Mouse (Mus musculus): ENCODE data around the gene Ttll4. TPM values are rescaled to one million over a fixed set of nuclear protein-coding genes. Genes with fewer than 3 reads are reported as not detected.
A peak's percentile ranks its signal among the peaks of the same experiment; 100 is the strongest.

Gene Ttll4
- total RNA-seq, 1 experiment from 2014 or later, result 21.9 TPM

DNA sequence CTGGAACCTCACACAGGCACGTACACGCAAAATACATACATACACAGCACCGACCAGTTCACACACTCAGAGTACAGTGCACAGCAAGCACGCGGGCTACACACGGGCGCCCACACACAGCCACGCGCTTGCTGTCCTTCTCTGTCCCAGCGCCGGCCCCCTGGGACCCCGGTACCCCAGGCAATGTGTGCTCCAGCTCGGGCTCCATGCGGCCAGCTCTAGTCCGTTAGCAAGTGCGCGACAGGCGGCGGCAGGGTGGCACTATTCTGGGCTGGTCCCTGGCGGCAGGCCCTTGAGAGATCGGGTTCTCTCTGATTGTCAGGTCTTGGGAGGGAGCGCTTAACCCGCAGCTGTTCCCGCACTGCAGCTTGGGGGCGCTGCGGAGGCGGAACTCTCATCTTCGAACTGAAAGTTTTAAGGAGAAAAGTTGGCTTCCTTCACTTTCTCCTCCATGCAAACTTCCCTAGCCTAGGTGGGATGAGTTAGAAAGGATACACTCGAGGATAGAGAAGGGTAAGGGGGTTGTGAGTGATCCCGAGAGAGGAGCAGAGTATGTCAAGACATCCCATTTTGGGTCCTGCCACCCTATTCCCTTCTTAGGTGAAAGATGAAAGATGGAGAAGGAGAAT, 87.2 kb downstream of the Ttll4 start, which contains the start of gene Prkag3:
Prkag3 (minus strand) TSS at position 579 of the 629 bp plus-strand sequence.
- peak; percentile 96 for ATAC-seq (replicated peaks; ENCODE audit: low read depth, poor library complexity, severe bottlenecking)

GRCm38 (mm10) chr1:74749301-74749700, 87.8 kb downstream of the Ttll4 start:
- ATAC-seq (replicated peaks; ENCODE audit: low read depth, poor library complexity, severe bottlenecking), result no peak

DNA sequence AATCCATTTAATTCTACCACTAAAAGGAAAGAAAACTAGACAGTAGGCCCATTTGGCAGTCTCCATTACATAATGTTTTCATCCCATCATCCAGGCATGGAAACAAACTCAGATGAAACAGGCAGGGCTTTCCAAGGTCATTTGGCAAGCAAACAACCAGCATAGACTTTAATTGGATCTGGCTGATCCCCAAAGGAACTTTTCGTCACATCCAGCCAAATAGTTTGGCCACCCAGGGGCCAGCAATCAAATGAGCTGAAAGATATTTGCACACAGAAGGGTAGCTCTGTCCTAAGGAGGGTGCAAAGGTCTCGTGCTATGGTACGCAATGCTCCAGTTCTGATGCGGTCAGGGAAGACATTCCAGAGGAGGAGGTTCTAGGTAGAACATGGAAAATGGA, 89.1 kb downstream of the Ttll4 start:
- no peak for ATAC-seq (replicated peaks; ENCODE audit: low read depth, poor library complexity, severe bottlenecking)

GRCm38 (mm10) chr1:74752150-74752549, 90.6 kb downstream of the Ttll4 start:
- ATAC-seq (replicated peaks; ENCODE audit: low read depth, poor library complexity, severe bottlenecking), result no peak

GRCm38 (mm10) chr1:74752833-74753232, 91.3 kb downstream of the Ttll4 start:
- ATAC-seq (replicated peaks; ENCODE audit: low read depth, poor library complexity, severe bottlenecking), result no peak

Other genes starting within 250 kb of the Ttll4 start
- gene Cnot9, start 155.7 kb upstream of the Ttll4 start, total RNA-seq (2017), result 103 and 104 TPM in 2 replicates
- gene Plcd4, start 118.9 kb upstream of the Ttll4 start, total RNA-seq (2017), result 0.09 and 0.19 TPM in 2 replicates
- gene Usp37, start 117.5 kb upstream of the Ttll4 start, total RNA-seq (2017), result 54.4 and 58.5 TPM in 2 replicates
- 10.9 and 12.5 TPM in 2 replicates for gene Zfp142, start 73.5 kb upstream of the Ttll4 start, total RNA-seq (2017)
- 14.9 and 23.7 TPM in 2 replicates for gene Bcs1l, start 73.5 kb upstream of the Ttll4 start, total RNA-seq (2017)
- 18.2 and 18.3 TPM in 2 replicates for gene Rnf25, start 60.3 kb upstream of the Ttll4 start, total RNA-seq (2017)
- 0.18 and 0.92 TPM in 2 replicates for gene Stk36, start 60.3 kb upstream of the Ttll4 start, total RNA-seq (2017)
- 2.7 and 2.8 TPM in 2 replicates for gene Cyp27a1, start 51.8 kb downstream of the Ttll4 start, total RNA-seq (2017)
- not detected in 2 replicates for gene Prkag3, start 87.5 kb downstream of the Ttll4 start, total RNA-seq (2017)
- gene Wnt6, start 110.1 kb downstream of the Ttll4 start, total RNA-seq (2017), result not detected in 2 replicates
- gene Wnt10a, start 129.8 kb downstream of the Ttll4 start, total RNA-seq (2017), result not detected in 2 replicates
- gene Cdk5r2, start 193.2 kb downstream of the Ttll4 start, total RNA-seq (2017), result not detected in 2 replicates
- not detected in 2 replicates for gene Fev, start 223.7 kb downstream of the Ttll4 start, total RNA-seq (2017)
- not detected in 2 replicates for gene Cryba2, start 231.4 kb downstream of the Ttll4 start, total RNA-seq (2017)

All from common myeloid progenitor, adult 5-6 weeks (primary cell).